Mouse (Mus musculus) lung, postnatal 10 days (tissue): Measurements from ENCODE around the gene Specc1.
A peak's percentile ranks its signal among the peaks of the same experiment; 100 is the strongest.
"Not testable (repeated sequence)": the region's sequence is repeated elsewhere in the genome, so short reads cannot be mapped to it uniquely, and the experiment has no call there.

ENCODE experiments used
- DNase-seq: peaks from one replicate; pipeline ENCODE4 v3.0.0; 2021

Gene Specc1

DNA sequence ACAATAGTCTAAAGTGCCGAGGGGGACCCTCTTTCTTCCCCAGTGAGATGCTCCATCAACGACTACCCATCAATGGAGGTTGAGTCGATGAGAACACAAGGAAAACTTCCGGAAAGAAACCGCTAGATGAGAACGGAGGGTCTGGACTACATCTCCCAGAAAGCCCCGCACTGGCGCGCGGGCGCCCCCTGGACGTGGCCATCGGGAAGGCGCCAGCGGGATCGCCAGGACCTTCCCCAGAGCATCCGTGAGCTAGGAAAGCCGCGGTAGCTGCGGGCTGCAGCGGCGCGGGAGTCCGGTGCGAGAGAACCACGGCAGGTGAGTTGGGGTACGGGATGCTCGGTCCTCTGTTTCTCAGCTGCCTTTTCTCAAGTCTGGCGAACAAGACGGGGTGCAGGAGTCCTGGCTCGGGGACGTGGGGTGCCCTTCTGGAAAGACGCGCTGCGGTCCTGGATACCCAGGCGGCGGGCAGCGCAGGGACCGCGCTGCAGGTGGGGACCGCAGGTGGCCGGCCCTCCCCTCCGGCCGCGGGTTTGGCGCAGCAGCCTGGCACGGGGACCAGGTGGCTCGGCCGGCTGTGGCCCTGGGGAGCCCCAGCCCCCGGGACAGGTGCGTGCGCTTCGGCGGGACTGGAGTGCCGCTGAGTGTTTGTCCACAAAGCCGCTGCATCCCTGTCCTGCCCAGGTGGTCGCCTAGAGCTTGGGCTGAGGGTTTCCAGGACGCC lies at the start of gene Specc1:
Gene Specc1, plus strand, starts transcription at position 192 of the 724 bp plus-strand sequence.
- DNase-seq: peak; percentile 93

DNA sequence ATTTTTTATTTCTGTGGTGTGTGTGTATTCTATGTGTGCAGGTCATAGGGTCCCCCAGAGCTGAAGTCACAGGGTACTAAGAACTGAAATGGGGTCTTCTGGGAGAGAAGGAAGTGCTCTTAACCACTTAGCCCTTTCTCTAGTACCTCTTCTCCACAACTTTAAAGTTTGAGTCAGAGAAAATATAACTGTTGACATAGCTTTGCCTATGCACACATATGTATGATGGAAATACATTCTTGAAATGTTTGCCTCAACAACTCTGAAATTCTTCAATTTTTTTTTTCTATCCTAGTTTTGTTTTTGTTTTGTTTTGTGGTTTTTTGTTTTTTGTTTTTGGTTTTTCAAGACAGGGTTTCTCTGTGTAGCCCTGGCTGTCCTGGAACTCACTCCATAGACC lies 48.2 kb upstream of the Specc1 start:
- no peak for DNase-seq

DNA sequence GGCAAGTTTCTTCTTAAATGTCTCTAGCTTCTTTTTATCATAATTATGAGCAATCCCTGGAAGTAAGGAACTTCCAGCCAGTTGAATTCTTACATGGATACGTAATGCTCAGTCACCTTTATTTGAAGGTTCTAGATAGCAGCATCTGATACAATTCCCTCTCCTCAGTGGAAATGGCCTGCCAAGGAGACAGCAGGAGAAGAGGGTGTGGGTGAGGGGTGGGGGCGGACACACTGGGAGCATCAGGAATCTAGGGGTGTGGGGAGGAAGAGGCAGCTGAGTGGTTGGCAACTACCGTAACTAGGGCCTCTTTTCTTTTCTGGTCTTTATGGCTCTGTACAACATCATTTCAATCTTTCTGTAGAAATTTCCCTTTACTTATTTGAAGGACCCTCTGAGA lies 36.9 kb upstream of the Specc1 start:
- no peak for DNase-seq

DNA sequence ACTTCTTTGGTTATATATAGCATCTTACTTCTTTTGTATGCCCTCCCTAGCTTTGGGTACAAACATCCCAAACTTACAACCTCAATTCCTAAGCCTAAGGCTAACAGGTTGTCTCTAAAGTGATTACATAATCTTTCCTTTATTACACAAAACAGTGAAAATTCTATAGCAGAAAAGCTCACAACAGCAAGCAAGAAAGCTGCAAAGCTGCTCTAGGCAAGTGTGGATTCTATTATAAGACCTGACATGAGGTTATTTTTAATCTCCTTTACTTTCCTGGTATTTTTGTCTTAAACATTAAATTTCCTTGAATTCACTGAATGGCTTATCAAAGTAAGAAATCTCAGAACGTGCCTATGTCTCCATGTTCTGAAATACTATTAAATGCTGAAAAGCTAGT lies 33.3 kb upstream of the Specc1 start:
- DNase-seq: no peak

DNA sequence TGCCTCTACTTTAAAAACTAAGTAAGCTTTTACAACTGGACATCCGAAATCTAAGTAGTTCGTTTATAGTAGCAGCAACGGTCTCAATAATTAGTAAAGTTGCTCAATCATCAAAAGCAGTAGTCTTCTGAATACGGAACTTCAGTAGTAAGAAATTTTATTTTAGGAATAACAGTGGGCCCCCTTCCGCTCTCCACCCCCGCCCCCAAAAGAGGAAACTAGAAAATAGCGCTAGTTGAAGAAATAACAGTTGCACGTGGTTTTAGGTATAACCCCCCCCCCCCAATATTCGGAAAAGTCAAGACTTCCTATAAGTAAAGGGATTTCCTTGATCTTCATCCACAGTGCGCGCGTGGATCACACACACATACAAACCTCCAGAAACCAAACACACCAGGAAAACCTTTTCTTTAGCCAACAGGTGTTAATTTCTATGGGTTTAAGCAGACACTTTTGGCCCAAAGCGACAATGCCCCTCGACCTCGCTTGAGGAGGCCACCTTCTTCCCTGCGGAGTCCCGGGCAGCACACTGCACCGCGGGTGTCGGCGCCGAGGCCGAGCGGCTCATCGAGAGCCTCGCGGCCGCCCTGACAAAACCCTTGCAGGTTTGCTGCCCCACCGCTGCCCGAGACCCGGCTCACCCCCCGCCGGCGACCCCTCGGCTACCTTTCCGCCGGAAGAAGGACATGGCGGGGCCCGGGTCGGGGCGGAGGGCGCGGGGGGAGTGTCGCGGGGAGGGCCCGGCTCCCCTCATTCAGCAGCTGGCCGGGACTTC lies 27.1 kb upstream of the Specc1 start:
- DNase-seq: no peak

DNA sequence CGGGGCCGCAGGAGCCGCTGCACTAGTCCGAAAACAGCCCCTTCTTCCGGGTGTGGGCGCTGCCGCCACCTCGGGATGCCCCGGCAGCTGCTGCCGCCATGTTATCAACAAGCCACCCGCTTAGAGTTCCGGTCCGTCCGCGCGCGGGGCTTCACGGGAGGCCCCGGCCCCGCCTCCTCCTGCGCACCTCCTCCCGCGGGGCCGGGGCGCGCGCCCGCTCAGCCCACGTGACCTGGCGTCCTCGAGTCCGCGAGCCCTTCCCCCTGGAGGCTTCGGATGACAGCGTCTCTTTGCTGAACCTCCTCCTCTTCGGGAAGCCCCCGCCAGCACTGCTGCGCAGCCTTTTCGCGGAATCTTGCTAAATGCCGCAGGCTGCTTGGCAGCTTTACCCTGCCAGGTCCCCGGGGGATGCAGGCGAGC lies 26.5 kb upstream of the Specc1 start, which contains the start of gene Akap10:
Gene Akap10, minus strand, starts transcription at position 155 of the 420 bp plus-strand sequence.
- DNase-seq: peak; percentile 96

DNA sequence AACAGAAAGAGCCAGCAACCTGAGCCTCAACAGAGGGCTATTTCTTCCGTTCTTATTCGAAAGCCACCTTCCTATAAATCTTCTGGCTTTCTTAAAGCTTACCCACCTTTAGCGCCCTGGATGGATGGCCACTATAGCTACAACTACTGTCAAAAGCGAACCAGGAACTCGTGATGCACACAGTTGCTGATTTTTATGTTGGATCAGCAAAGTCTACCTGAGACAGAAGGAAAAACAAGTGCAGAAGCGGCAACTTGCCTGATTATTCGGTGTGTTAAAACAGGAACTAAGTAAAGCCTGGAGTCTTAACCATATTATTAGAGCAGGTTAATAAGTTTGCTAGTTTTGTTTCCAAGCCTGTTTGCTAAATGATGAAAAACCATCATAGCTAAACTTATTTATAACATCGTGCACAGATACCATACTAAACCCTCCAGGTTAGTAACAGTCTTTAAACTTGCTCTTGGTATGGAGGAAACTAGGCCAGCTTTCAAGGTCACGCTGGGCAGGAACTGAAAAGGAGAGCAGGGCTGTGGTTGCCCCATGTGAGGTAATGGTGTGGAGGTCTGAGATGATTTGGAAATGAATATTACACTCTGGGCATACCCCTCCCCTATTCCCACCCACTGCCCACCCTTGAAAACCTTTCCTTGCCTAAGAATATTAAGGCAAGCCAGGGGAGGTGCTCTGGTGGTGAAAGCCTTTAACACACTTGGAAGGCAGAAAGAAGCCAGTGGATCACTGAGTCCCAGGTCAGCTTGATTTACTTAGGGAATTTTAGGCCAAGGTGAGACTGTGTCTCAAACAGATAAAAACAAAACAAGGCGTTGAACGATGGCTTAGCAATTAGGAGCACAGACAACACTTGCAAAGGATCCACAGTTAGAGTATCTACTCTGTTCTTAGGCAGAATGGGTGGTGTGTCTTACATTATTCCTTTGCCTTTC lies 25.6 kb upstream of the Specc1 start:
- no peak for DNase-seq

DNA sequence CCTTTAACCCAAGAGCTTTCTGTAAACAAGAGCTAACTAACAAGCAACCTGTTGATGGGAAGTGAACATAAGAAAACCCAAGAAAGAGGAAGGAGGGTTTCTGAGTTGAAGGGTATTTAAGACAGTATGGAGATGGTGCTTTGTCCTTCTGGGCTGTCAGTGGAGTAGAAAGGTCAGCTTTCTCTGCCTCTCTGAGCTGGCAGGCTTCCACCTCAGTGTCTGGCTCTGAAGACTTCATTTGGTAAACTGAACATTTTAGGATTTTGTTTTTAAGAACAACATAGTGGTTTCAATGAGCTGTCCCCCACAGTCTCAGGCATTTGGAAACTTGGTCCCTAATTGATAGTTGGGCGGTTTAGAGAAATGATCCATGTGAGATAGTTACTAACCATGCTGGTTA lies 18.8 kb upstream of the Specc1 start:
- DNase-seq: no peak

DNA sequence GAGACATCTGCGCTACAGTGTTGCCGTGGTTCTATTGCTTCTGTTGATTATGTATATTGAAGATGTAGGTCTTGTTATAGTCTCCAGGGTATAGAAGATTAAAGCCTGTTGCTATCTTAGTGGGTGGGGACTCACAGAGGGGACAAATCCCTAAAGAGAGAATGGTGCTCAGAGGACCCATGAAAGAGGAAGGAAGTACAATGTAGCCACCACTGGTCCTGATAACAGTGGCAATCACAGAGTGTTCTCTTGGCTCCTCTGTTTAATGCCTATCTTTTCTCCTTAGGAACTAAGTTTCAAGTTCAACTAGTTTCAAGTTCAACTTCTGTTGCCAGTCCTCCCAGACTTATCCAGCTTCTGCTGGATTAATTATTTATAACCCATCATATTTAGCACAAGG lies 13.7 kb upstream of the Specc1 start:
- no peak for DNase-seq

DNA sequence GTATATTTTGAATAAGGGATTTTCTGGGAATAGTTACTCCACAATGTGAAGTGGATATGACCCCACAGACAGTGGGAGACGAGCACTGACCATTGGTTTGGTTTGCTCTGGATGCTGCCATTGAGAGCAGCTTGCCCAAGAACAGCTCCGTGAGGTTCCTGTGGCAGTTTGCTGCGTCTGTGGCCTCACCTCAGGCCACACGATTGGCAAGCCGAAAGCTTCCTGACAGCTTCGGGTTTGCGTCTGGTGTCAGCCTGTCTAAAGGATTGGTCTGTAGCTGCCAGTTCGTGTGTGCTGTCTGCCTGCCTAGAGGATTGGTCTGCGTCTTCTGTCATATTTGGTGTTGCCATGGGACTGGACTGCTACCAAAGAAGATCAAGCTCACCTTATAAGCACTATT lies 12.1 kb upstream of the Specc1 start:
- DNase-seq: no peak

DNA sequence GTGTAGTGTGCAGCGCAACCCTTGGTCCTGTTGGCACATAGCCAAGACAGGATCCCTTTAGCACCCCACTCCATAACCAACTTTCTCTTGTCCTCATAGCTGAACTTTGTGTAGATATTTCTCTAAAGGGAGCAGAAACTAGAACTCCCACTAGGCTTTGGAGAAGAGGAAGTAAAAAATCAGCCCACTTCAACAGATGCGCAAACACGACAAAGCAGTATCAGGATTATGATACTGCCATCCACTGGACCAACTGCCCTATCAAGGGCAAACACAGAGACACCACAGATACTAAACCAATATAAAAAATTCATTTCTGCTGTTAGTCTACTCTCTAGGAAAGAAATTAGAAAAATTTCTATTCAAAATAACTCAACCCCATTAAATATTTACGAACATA lies 10.0 kb upstream of the Specc1 start:
- no peak for DNase-seq

DNA sequence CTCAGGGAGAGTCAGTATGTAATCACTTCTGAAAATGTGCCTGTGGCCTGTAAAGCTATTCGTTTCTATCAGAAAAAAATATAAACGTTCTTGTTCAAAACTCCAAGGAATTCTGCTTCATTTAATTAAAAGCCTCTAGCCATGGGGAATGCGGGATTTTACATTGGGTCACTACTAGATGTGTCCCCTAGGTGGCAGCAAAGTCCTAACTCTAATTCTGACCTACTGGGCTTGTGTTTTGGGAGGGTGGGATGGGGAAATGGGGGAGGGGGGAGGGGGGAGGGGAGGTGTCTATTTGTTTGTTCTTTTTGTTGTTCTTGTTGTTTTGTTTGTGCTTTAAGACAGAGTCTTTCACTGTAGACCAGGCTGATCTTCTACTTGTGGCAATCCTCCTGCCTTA lies 7.2 kb upstream of the Specc1 start:
- DNase-seq: peak; percentile 71

DNA sequence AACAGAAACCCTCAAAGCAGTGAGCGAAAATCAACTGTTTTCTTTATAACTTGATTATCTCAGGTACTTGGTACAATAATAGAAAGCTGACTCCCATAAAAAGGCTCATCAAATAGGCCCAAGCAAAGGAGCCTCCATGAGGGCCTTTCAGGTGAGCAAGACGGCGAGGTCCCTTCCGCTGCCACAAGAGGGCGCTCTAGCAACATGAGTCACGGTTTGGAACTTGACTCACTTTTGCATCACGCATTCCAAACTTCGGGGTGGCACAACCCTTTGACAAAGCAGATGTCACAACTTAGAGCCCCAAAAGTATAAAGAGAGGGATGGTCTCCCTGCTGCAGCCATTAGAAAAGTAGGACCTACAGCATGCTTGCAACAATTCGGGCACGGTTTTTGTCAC lies 5.9 kb upstream of the Specc1 start:
- peak; percentile 87 for DNase-seq

DNA sequence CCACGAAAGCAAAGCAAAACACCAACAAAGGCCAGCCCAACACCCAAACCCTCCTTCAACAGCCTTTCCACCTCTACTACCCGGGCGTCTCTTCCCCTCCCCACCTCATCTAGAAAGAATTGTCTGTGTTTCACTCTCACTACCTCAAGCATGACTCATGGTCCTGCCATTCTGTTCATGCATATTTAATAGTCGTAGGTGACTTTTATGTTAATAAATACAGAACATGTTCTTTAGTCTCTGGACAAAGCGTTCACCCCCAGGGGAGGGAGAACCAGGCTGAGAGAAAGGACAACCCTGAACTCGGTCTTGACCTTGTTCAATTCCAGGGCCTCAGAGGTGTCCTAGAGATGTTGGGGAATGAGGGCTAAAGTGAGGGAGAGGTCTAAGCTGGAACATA lies 1.4 kb upstream of the Specc1 start:
- DNase-seq: no peak

DNA sequence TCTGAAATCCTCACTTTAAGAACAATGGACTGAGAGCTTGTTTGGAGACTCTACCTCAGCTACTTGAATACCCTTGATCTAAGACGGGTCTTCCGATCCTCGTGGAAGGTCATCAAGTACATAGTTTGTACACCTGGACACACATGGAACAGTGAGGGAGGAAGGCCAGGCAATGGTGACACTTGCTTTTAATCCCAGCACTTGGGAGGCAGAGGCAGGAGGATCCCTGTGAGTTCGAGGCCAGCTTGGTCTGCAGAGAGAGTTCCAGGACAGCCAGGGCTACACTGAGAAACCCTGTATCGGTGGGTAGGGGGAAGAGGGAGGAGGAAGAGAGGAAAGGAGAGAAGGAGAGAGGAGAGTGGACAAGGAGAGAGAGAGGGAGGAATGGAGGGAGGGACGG lies 612 bp upstream of the Specc1 start:
- no peak for DNase-seq

DNA sequence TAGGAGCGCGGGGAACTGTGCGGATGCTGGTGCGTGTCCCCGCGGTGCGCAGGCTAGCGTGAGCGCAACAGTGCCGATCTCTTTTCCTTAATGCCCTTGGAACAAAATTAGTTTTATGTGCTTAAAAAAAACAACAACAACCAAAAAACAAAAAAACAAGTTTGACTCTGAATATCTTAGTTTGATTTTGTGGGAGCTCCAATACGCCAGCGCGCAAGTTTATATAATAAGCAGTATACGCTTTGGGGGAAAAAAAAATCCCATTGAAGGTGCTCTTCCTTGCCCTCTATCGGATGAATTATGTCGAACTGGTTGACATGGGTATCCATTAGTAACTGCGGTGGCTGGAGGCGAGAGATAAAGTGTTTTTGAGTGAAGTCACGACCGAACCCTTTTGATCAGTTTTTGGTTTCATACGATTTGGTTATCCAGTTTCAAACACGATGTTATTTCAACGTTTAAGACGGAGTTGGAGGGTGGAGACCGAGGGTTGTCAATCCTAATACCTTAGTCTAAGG lies 792 bp downstream of the Specc1 start:
- DNase-seq: no peak

DNA sequence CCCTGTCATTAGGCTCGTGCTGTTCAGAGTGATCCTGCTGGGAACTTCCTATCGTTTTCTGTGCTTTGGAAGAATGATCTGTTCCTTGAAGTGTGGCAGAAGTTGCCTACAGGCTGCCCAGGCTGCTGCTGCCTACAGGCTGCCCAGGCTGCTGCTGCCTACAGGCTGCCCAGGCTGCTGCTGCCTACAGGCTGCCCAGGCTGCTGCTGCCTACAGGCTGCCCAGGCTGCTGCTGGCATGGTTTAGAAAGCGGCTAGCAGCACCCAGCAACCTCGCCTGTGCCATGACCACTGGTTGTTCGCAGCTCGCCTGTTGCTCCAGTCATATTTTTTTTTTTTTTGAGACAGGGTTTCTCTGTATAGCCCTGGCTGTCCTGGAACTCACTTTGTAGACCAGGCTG lies 2.1 kb downstream of the Specc1 start:
- DNase-seq: not testable (repeated sequence)

DNA sequence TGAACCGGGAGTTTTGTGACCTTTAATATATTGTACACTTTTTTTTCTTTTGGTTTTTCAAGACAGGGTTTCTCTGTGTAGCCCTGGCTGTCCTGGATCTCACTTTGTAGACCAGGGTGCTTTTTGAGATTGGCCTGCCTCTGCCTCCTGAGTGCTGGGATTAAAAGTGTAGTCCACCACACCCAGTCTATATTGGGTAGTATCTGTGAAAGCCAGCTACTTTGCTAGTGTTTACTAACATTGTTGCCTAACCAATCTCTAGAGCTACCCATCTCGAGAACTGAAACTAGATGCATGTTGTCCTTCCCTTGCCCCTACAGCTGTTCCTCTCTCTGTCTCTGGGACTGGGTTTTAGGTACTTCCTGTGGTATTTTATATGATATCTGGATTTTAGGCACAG lies 3.5 kb downstream of the Specc1 start:
- DNase-seq: no peak

DNA sequence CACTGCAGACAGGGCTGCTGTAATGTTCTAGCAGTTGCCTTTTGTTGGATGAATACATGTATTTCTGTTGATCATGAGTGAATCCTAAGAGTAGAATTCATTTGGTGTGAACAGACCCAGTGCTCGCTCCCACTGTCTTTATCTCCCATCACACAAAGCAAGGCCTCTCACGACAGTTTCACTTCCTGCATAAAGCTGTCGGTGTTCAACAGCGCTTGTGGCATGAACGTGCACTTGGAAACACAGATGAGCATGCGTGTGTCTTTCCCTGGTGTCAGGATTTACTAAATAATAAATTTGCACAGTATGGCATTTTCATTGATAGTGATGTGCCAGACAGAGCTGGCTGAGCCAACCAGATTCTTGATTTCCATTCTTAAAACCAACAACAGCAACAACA lies 6.1 kb downstream of the Specc1 start:
- DNase-seq: no peak

DNA sequence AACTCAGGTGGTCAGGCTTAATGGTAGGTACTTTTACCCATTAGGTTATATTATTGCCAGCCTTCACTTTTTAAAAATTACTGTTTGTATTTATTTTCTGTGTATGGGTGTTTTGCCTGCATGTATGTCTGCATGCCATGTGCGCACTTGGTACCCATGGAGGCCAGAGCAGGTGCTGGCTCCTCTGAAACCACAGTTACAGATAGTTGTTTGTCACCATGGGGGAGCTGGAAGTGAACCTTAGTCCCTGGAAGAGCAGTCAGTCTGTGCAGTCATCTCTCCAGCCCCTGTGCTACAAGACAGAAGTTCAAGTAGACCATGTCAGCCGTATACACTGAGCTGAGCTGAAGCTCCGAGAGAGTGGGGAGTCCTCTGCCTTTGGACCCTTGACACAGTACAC lies 6.6 kb downstream of the Specc1 start:
- no peak for DNase-seq

DNA sequence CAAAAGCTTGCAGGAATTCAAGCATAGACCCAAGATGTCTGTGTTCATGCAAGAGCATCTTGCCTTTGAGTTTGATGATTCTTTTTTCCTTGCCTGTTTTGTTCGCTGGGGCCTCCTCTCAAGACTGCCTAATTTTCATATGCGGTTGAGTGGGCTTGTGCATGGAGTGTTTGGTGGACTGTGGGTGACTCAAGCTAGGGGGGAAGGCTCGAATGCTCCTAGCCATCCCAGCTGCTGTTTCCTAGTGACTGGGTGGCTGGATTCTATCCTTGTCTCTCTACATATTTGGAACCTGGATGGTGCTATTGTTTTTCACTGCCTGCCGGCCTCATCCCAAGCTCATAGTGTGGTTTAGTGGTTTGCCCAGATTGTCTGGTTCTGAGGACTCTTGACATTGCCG lies 8.0 kb downstream of the Specc1 start:
- DNase-seq: no peak

DNA sequence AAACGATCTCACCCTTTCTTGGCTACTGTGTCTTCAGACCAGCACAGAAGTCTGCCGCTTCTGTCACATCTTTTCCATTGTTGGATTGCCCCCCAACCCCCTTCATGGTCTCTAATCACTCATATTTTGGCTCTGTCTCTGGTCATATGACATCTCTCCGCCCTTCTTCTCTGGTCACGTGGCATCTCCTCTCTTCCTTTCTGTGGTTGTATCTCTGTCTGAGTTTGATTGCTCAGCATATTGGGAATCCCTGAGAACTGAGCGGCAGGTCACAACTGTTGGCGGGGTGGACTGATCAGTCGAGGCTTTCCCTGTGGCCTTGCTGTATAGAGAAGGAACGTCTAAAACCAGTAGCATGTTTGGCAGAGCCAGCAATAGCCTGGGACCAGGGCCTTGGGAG lies 10.5 kb downstream of the Specc1 start:
- DNase-seq: no peak

DNA sequence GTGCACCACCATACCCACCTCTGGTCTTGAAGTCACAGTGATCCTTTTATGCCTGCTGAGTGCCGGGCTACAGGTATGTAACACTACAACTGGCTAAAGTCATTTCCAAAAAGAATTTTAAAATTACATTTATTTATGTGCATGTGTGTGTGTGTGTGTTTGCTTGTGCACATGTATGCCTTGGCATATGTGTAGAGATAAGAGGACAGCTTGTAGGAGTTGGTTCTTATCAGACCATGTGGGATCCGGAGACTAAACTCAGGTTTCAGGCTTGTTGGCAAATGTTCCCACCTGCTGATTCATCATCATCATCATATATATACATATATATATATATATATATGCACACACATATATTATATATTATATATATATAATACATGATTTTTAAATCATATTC lies 12.3 kb downstream of the Specc1 start:
- no peak for DNase-seq
